Mouse (Mus musculus) cerebellum, adult 18-20 months (tissue): ENCODE data around the gene Pcmt1.

Experiments used
- DNase-seq, 2 experiments: peaks; one replicate each; pipeline ENCODE4 v3.0.0; 2021

Gene Pcmt1

GRCm38 (mm10) chr10:7582891-7583557 lies 97.9 kb downstream of the Pcmt1 start:
- no peak for DNase-seq

DNA sequence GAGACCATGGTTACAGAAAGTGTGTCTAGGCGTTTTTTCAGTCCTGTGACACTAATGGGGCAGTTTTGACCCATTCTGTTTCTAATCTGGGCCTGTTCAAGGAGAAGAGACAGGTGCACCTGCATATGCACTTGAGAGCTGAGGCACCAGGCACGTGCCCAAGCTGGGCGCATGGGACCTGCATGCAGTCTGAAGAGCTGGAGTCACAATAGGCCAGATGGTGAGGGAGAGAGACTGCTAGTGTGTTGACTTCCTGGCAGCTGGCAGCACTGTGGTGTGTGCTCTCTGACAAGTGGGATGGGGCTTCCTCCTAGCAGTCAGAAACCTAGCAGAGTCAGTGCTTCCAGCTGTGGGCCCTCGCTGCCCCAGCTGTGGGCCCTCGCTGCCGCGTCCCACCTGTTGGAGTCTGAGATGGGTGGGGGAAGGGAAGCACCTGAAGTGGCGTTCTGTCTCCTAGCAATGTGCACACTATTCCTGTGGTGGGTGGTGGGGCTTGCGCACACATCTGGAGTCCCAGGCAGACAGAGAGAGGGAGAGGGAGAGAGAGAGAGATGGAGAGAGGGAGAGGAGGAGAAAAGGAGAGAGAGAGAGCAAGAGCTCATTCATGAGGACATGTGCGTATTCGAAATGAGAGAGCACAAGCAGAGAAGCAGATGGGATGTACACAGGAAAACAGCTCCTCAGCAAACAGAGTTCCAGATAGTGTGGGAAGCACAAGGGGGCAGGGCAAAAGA lies 98.6 kb downstream of the Pcmt1 start:
- DNase-seq: no peak

- DNase-seq: no peak
Observed at GRCm38 (mm10) chr10:7581401-7581800, 99.5 kb downstream of the Pcmt1 start.
